Mouse (Mus musculus): Measurements from ENCODE around the gene Gstm2. TPM values are rescaled to one million over a fixed set of nuclear protein-coding genes. Genes with fewer than 3 reads are reported as not detected.

Gene Gstm2
- total and polyA plus RNA-seq, 2 experiments from 2014 or later, result 6.1 to 20.0 TPM

DNA sequence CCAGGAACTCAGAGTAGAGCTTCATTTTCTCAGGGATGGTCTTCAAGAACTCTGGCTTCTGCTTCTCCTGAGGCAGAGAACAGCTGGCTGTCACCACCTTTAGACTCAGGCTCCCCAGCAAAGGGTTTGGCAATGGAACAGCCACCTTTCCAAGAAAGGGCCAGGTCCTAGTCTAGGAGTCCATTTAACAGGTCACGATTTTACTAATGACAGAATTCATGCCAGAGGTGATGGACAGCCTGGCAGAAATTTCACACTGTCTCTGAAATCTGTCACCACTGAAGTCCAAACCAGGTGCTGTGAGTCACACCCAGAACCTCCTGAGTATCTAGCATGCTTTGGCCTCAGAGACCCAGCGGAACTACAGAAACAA lies 28.7 kb upstream of the Gstm2 start:
- Histone ChIP-seq H3K27ac (no peak overlapping the region), H3K36me3 (ENCODE audit: insufficient read depth, low read length) (no peaks in the 10 kb centered on the region), H3K4me2 (ENCODE audit: low read depth, low read length) (no peak overlapping the region), H3K9ac (replicated peaks; ENCODE audit: low read length) (no peak overlapping the region), H3K9me3 (ENCODE audit: low read length) (no peaks in the 10 kb centered on the region), H3K4me1 (ENCODE audit: insufficient read depth, low read length) (peaks cover 16% of the 10 kb centered on the region), H3K4me3 (ENCODE audit: low read length) (no peak overlapping the region), H3K27me3 (ENCODE audit: insufficient read depth, low read length) (no peaks in the 10 kb centered on the region)
- 89% methylated on average over 2 of the region's 2 CpGs for WGBS
- DNase-seq (ENCODE audit: low spot score), result no peak
- no peak for TF ChIP-seq CTCF (IDR thresholded peaks at IDR 0.05; ENCODE audit: low read depth)
- no peak for ATAC-seq

DNA sequence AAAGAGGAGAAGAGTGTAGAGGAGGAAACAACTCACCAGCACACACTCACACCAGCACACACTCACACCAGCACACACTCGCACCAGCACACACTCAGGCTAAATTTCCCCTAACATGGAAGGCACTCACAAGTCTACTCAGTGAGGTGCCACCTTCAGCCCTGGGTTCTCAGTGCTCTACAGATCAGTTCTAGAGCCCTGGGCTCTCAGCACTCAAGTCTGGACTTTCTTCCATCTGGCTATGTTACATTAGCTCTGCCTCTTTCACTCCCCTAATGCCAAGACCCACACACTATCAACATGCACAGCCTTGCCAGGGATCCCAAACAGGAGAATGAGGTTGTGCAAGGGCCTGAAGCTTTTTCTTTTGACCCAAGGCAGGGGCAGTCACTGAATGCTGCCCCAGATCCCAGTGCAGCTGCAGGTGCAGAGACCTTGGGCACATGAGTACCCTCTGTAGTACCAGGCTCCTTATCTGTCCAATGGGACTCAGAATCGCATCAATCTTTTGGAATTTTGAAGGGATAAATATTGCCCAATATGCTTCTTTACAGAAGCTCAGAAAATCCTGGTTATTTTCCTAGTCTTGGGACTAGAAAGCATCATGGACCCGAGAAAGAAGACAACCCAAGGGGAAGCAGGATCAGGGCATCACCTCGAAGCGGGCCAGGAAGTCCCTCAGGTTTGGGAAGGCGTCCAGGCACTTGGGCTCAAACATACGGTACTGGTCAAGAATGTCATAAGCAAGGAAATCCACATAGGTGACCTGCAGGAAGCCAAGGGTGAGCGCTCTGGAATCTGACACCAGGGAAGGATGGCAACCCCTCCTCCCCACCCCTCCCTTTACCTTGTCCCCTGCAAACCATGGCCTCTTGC lies 28.1 kb upstream of the Gstm2 start:
- no peak for TF ChIP-seq CTCF (IDR thresholded peaks at IDR 0.05; ENCODE audit: low read depth)
- ATAC-seq (no peak), DNase-seq (ENCODE audit: low spot score) (no peak)
- Histone ChIP-seq H3K27ac (peak overlapping the region; percentile 45; the same call in 1 of the 2 replicates), H3K9me3 (ENCODE audit: low read length) (no peaks in the 10 kb centered on the region), H3K36me3 (ENCODE audit: insufficient read depth, low read length) (no peaks in the 10 kb centered on the region), H3K4me2 (ENCODE audit: low read depth, low read length) (no peak overlapping the region), H3K27me3 (ENCODE audit: insufficient read depth, low read length) (no peaks in the 10 kb centered on the region), H3K9ac (replicated peaks; ENCODE audit: low read length) (no peak overlapping the region), H3K4me1 (ENCODE audit: insufficient read depth, low read length) (peaks cover 16% of the 10 kb centered on the region), H3K4me3 (ENCODE audit: low read length) (no peak overlapping the region)
- WGBS, result 84% methylated on average over 7 of the region's 8 CpGs

DNA sequence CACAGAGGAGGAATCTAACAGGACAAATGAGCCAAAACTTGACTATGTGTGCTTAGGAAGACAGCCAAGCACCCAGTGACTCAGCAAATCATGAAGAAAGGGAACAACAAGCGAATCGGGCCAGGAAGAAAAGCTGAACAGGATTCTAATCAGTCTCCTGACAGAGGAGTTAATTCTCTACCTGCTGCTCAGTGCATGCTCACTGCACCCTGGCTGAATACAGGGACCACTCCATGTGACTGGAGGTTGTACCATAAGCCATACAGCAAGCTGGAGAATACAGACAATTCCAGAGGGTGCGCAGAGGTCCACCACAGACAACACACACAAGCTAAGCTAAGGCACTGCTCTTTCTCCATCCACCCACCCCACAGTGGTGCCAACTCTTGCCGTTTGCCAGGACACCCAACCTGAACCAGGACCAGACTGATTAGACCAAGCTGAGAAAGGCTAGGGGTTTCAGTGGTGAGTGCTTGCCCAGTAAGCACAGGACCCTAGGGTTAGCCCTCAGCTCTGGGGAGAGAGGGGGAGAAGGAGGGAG lies 27.1 kb upstream of the Gstm2 start:
- H3K36me3 ChIP-seq (ENCODE audit: insufficient read depth, low read length), result no peaks in the 10 kb centered on the region
- no peak for TF ChIP-seq CTCF (IDR thresholded peaks at IDR 0.05; ENCODE audit: low read depth)
- no peaks in the 10 kb centered on the region for H3K27me3 ChIP-seq (ENCODE audit: insufficient read depth, low read length)
- DNase-seq (ENCODE audit: low spot score) (peak; percentile 58), ATAC-seq (no peak)
- H3K4me3 ChIP-seq (ENCODE audit: low read length), result no peak overlapping the region
- peaks cover 13% of the 10 kb centered on the region for H3K4me1 ChIP-seq (ENCODE audit: insufficient read depth, low read length)
- H3K9me3 ChIP-seq (ENCODE audit: low read length), result no peaks in the 10 kb centered on the region
- H3K4me2 ChIP-seq (ENCODE audit: low read depth, low read length), result no peak overlapping the region; the same call in 1 of the 2 replicates
- H3K9ac ChIP-seq (replicated peaks; ENCODE audit: low read length), result no peak overlapping the region
- peak overlapping the region; percentile 45; the same call in 1 of the 2 replicates for H3K27ac ChIP-seq
- WGBS, result 64% methylated on average over 4 of the region's 4 CpGs

DNA sequence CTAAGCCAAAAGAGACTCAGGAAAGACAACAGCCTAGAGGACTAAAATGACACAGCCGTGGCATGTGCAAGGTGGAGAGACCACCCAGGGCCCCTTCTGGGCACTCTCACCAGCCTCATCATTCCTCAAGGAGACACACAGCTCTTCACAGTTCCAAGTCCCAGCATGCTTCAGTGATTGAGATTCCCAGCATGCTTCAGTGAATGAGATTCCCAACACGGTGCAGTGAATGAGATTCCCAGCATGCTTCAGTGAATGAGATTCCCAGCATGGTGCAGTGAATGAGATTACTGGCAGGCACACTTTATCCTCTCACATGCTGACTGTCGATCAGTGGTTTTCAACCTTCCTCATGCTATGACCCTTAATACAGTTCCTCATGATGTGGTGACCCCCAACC lies 25.3 kb upstream of the Gstm2 start:
- WGBS, result 6% methylated on average over 3 of the region's 3 CpGs
- peak; percentile 65 for ATAC-seq
- no peak overlapping the region for H3K9ac ChIP-seq (replicated peaks; ENCODE audit: low read length)
- TF ChIP-seq CTCF (IDR thresholded peaks at IDR 0.05; ENCODE audit: low read depth), result no peak
- H3K27me3 ChIP-seq (ENCODE audit: insufficient read depth, low read length), result no peaks in the 10 kb centered on the region
- no peaks in the 10 kb centered on the region for H3K9me3 ChIP-seq (ENCODE audit: low read length)
- H3K4me2 ChIP-seq (ENCODE audit: low read depth, low read length), result no peak overlapping the region
- H3K4me1 ChIP-seq (ENCODE audit: insufficient read depth, low read length), result peaks cover 11% of the 10 kb centered on the region; the same call in 1 of the 2 replicates
- no peak overlapping the region for H3K4me3 ChIP-seq (ENCODE audit: low read length)
- DNase-seq (ENCODE audit: low spot score), result peak; percentile 71
- H3K27ac ChIP-seq, result peak overlapping the region; percentile 52; the same call in 1 of the 2 replicates
- no peaks in the 10 kb centered on the region for H3K36me3 ChIP-seq (ENCODE audit: insufficient read depth, low read length)

- no peak overlapping the region for H3K4me3 ChIP-seq (ENCODE audit: low read length)
- H3K4me1 ChIP-seq (ENCODE audit: insufficient read depth, low read length), result peaks cover 11% of the 10 kb centered on the region; the same call in 1 of the 2 replicates
- H3K9ac ChIP-seq (replicated peaks; ENCODE audit: low read length), result no peak overlapping the region
- WGBS, result 35% methylated on average over 2 of the region's 2 CpGs
- peak overlapping the region; percentile 52; the same call in 1 of the 2 replicates for H3K27ac ChIP-seq
- ATAC-seq (peak; percentile 79), DNase-seq (ENCODE audit: low spot score) (peak; percentile 81)
- no peaks in the 10 kb centered on the region for H3K9me3 ChIP-seq (ENCODE audit: low read length)
- no peaks in the 10 kb centered on the region for H3K36me3 ChIP-seq (ENCODE audit: insufficient read depth, low read length)
- H3K27me3 ChIP-seq (ENCODE audit: insufficient read depth, low read length), result no peaks in the 10 kb centered on the region
- no peak for TF ChIP-seq CTCF (IDR thresholded peaks at IDR 0.05; ENCODE audit: low read depth)
- no peak overlapping the region for H3K4me2 ChIP-seq (ENCODE audit: low read depth, low read length)
Observed at GRCm38 (mm10) chr3:108010286-108010685, 24.0 kb upstream of the Gstm2 start.

- H3K4me3 ChIP-seq (ENCODE audit: low read length), result no peak overlapping the region
Observed at GRCm38 (mm10) chr3:108002021-108002420, 15.8 kb upstream of the Gstm2 start.

More at GRCm38 (mm10) chr3:108002021-108002420, 15.8 kb upstream of the Gstm2 start:
- DNase-seq (ENCODE audit: low spot score) (no peak), ATAC-seq (no peak)
- Histone ChIP-seq H3K4me1 (ENCODE audit: insufficient read depth, low read length) (no peaks in the 10 kb centered on the region), H3K27ac (no peak overlapping the region), H3K27me3 (ENCODE audit: insufficient read depth, low read length) (no peaks in the 10 kb centered on the region), H3K9ac (replicated peaks; ENCODE audit: low read length) (no peak overlapping the region), H3K9me3 (ENCODE audit: low read length) (no peaks in the 10 kb centered on the region), H3K36me3 (ENCODE audit: insufficient read depth, low read length) (no peaks in the 10 kb centered on the region), H3K4me2 (ENCODE audit: low read depth, low read length) (no peak overlapping the region)
- 75% methylated on average over 8 of the region's 8 CpGs for WGBS
- no peak for TF ChIP-seq CTCF (IDR thresholded peaks at IDR 0.05; ENCODE audit: low read depth)

All from hindbrain, postnatal 0 days (tissue).